Comparison of ENCODE assay signal across 24 mouse cellular contexts in genomic region chr4:65245440-65245839, GRCm38 (mm10).
DNase-seq lines count a peak whose midpoint lies in the region; ATAC-seq and TF ChIP-seq lines count a peak whose summit lies in the region.
"Had no signal": no experiment of that assay in that cellular context is flagged by ENCODE, and none has a peak within 500 bp of the region (broad histone marks: within the 10 kb centered on the region; RNA-seq: fewer than 3 reads in every experiment).

No protein-coding gene starts in this region.

- H3K36me3 ChIP-seq in hindbrain, embryonic 10.5 days: no peaks in the 10 kb centered on the region
- H3K36me3 ChIP-seq in hindbrain, postnatal 0 days (ENCODE audit: insufficient read depth, low read length): no peaks in the 10 kb centered on the region
- no peaks in the 10 kb centered on the region for H3K36me3 ChIP-seq in neural tube, embryonic 15.5 days
- H3K36me3 ChIP-seq in embryonic facial prominence, embryonic 10.5 days (replicated peaks): no peaks in the 10 kb centered on the region
- H3K36me3 ChIP-seq: G1E; heart, embryonic 13.5 days; liver, embryonic 13.5 days had no signal

- no peak overlapping the region for H3K9ac ChIP-seq in hindbrain, postnatal 0 days (replicated peaks; ENCODE audit: low read length)
- no peak overlapping the region for H3K9ac ChIP-seq in neural tube, embryonic 15.5 days (replicated peaks)
- H3K9ac ChIP-seq: heart, embryonic 13.5 days; liver, embryonic 13.5 days had no signal

- WGBS in hindbrain, embryonic 10.5 days: 4% methylated on average over 3 of the region's 3 CpGs
- 47% methylated on average over 3 of the region's 3 CpGs for WGBS in hindbrain, postnatal 0 days
- 27% methylated on average over 3 of the region's 3 CpGs for WGBS in neural tube, embryonic 15.5 days
- 11% methylated on average over 3 of the region's 3 CpGs for WGBS in embryonic facial prominence, embryonic 10.5 days

- H3K4me1 ChIP-seq in hindbrain, embryonic 10.5 days (replicated peaks): peaks cover 41% of the 10 kb centered on the region
- no peaks in the 10 kb centered on the region for H3K4me1 ChIP-seq in hindbrain, postnatal 0 days (ENCODE audit: insufficient read depth, low read length)
- no peaks in the 10 kb centered on the region for H3K4me1 ChIP-seq in neural tube, embryonic 15.5 days
- H3K4me1 ChIP-seq in embryonic facial prominence, embryonic 10.5 days: peaks cover 28% of the 10 kb centered on the region
- H3K4me1 ChIP-seq: liver, embryonic 13.5 days; megakaryocyte, embryonic 14.5 days had no signal

- peak; percentile 56 for DNase-seq in hindbrain, embryonic 10.5 days (ENCODE audit: low spot score)
- DNase-seq in hindbrain, postnatal 0 days (ENCODE audit: low spot score): no peak
- DNase-seq in neural tube, embryonic 10.5 days (ENCODE audit: extremely low spot score, low spot score): peak; percentile 35
- peak; percentile 45 for DNase-seq in embryonic facial prominence, embryonic 10.5 days (ENCODE audit: low spot score)
- no peak for DNase-seq in cerebellum, adult 18-20 months
- DNase-seq in thymus, postnatal 10 days (ENCODE audit: low spot score in 2 of 2): no peak
- DNase-seq: adrenal gland, postnatal 10 days; cerebellum, adult 8-10 months; cerebellum, postnatal 36 days; gastrocnemius, postnatal 14 days; heart, adult 18-20 months; heart, postnatal 14 days; kidney, adult 18-20 months; liver, embryonic 13.5 days; lung, adult 2 months; thymus, postnatal 14 days had no signal

- H3K9me3 ChIP-seq in hindbrain, embryonic 10.5 days: no peaks in the 10 kb centered on the region
- no peaks in the 10 kb centered on the region for H3K9me3 ChIP-seq in hindbrain, postnatal 0 days (ENCODE audit: low read length)
- no peaks in the 10 kb centered on the region for H3K9me3 ChIP-seq in neural tube, embryonic 15.5 days (replicated peaks)
- no peaks in the 10 kb centered on the region for H3K9me3 ChIP-seq in embryonic facial prominence, embryonic 10.5 days
- H3K9me3 ChIP-seq: heart, embryonic 13.5 days; liver, embryonic 13.5 days had no signal

- H3K4me3 ChIP-seq in hindbrain, embryonic 10.5 days: no peak overlapping the region
- H3K4me3 ChIP-seq in hindbrain, postnatal 0 days (ENCODE audit: low read length): no peak overlapping the region
- no peak overlapping the region for H3K4me3 ChIP-seq in neural tube, embryonic 15.5 days (replicated peaks)
- H3K4me3 ChIP-seq in embryonic facial prominence, embryonic 10.5 days: no peak overlapping the region
- H3K4me3 ChIP-seq: heart, embryonic 13.5 days; left cerebral cortex, adult 2 months; liver, embryonic 13.5 days; megakaryocyte, embryonic 14.5 days had no signal

- no peak for ATAC-seq in hindbrain, postnatal 0 days
- ATAC-seq in neural tube, embryonic 15.5 days (ENCODE audit: low FRiP score): no peak
- no peak for ATAC-seq in granulocyte monocyte progenitor cell, adult 5-6 weeks (replicated peaks; ENCODE audit: poor library complexity, severe bottlenecking)
- ATAC-seq: forebrain, embryonic 16.5 days had no signal

- TF ChIP-seq CTCF in hindbrain, postnatal 0 days (IDR thresholded peaks at IDR 0.05; ENCODE audit: low read depth): no peak

- peak overlapping the region; percentile 67; the same call in 1 of the 2 replicates for H3K27ac ChIP-seq in hindbrain, embryonic 10.5 days
- no peak overlapping the region for H3K27ac ChIP-seq in hindbrain, postnatal 0 days
- H3K27ac ChIP-seq in neural tube, embryonic 15.5 days (replicated peaks): no peak overlapping the region
- H3K27ac ChIP-seq in embryonic facial prominence, embryonic 10.5 days (replicated peaks): no peak overlapping the region
- H3K27ac ChIP-seq: heart, embryonic 13.5 days; left cerebral cortex, adult 2 months; liver, embryonic 13.5 days had no signal

- peaks cover 44% of the 10 kb centered on the region for H3K27me3 ChIP-seq in hindbrain, embryonic 10.5 days (ENCODE audit: insufficient read depth, poor library complexity, severe bottlenecking)
- H3K27me3 ChIP-seq in hindbrain, postnatal 0 days (ENCODE audit: insufficient read depth, low read length): no peaks in the 10 kb centered on the region
- peaks cover 49% of the 10 kb centered on the region for H3K27me3 ChIP-seq in neural tube, embryonic 15.5 days (replicated peaks)
- peaks cover 64% of the 10 kb centered on the region for H3K27me3 ChIP-seq in embryonic facial prominence, embryonic 10.5 days (replicated peaks; ENCODE audit: low read depth, poor library complexity, severe bottlenecking)
- H3K27me3 ChIP-seq: CH12.LX; liver, embryonic 13.5 days; megakaryocyte, embryonic 14.5 days had no signal

- H3K4me2 ChIP-seq in hindbrain, postnatal 0 days (ENCODE audit: low read depth, low read length): no peak overlapping the region
- no peak overlapping the region for H3K4me2 ChIP-seq in neural tube, embryonic 15.5 days
- H3K4me2 ChIP-seq: heart, embryonic 13.5 days; liver, embryonic 13.5 days had no signal

Comparison
In these comparisons a context has a peak if more than half of its experiments do, and no peak if none do; other contexts are left out.
1. DNase-seq: peak in hindbrain, embryonic 10.5 days (single experiment), neural tube, embryonic 10.5 days (single experiment) and embryonic facial prominence, embryonic 10.5 days (single experiment); none in hindbrain, postnatal 0 days (single experiment), cerebellum, adult 18-20 months (0 of 2) and thymus, postnatal 10 days (0 of 2).